Mouse (Mus musculus) adipocyte (in vitro differentiated cells): ENCODE data around the gene Pgr15l.

Experiments
- DNase-seq: peaks from one replicate; pipeline ENCODE4 v3.0.0-alpha.2; 2016; ENCODE audit warnings: low spot score

Pgr15l gene

DNA sequence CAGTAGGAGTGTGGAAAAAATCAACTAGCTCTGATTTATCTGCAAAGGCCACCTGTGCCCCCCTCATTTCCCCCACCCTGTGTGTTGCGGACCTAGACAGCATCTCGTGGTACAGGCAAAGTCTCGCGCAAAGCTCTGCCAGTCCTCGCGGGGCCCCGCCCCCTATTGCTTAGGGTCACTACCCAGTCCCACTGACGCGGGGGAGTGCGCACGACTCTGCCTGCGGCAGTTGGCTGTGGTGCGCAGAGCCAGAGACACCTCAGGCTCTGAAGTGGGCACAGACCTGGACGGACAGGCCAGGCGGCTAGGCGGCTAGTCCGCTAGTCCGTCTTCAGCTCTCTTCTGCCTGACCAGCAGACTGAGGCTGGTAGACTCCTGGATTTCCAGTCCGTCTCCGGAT, at the start of gene Pgr15l:
Gene Pgr15l, plus strand, starts transcription at position 228 of the 400 bp plus-strand sequence.
- DNase-seq: no peak

GRCm38 (mm10) chrX:97027540-97027939, 44.9 kb upstream of the Pgr15l start:
- DNase-seq: no peak

GRCm38 (mm10) chrX:97069816-97070215, 2.6 kb upstream of the Pgr15l start:
- no peak for DNase-seq
